Mouse (Mus musculus) gastrocnemius, postnatal 10 days (tissue): ENCODE results near the gene Wdr20rt. TPM values are rescaled to one million over a fixed set of nuclear protein-coding genes. Genes with fewer than 3 reads are reported as not detected.
"Not testable (repeated sequence)": the region's sequence is repeated elsewhere in the genome, so short reads cannot be mapped to it uniquely, and the experiment has no call there.

Experiments
- DNase-seq: peaks from one replicate; pipeline ENCODE4 v3.0.0; 2021; ENCODE audit warnings: mixed read lengths
- long read RNA-seq, 2 experiments: library from polyadenylated mRNA; stranded (forward); transcript quantifications; one replicate each; pipeline ENCODE4 v2.0.0; 2021
- total RNA-seq, 2 experiments: library from RNA; stranded (reverse); gene quantifications; 2 replicates each; pipeline ENCODE4 v1.2.3; 2021

Gene Wdr20rt
- not detected for total RNA-seq
- long read RNA-seq, experiment 1, result 0 reads
- long read RNA-seq, experiment 2, result 0 reads

- no peak for DNase-seq
Measured at GRCm38 (mm10) chr12:65225467-65225945, at the start of gene Wdr20rt. Gene Wdr20rt (plus strand): TSS chr12:65225517.

GRCm38 (mm10) chr12:65187365-65187764 is 38.0 kb upstream of the Wdr20rt start:
- no peak for DNase-seq

GRCm38 (mm10) chr12:65189213-65189612 is 36.1 kb upstream of the Wdr20rt start:
- no peak for DNase-seq

- no peak for DNase-seq
Measured at GRCm38 (mm10) chr12:65194003-65194530, 31.2 kb upstream of the Wdr20rt start.

- DNase-seq, result no peak
Measured at GRCm38 (mm10) chr12:65201812-65202211, 23.5 kb upstream of the Wdr20rt start.

- no peak for DNase-seq
Measured at GRCm38 (mm10) chr12:65206431-65206830, 18.9 kb upstream of the Wdr20rt start.

GRCm38 (mm10) chr12:65216404-65216840 is 8.9 kb upstream of the Wdr20rt start:
- DNase-seq, result no peak

- no peak for DNase-seq
Measured at GRCm38 (mm10) chr12:65228628-65229027, 3.3 kb downstream of the Wdr20rt start.

GRCm38 (mm10) chr12:65229041-65229440 is 3.7 kb downstream of the Wdr20rt start:
- no peak for DNase-seq

- DNase-seq, result not testable (repeated sequence)
Measured at GRCm38 (mm10) chr12:65232801-65233200, 7.5 kb downstream of the Wdr20rt start.

GRCm38 (mm10) chr12:65250116-65250738 is 24.9 kb downstream of the Wdr20rt start:
- DNase-seq, result no peak

- no peak for DNase-seq
Measured at GRCm38 (mm10) chr12:65256887-65257286, 31.6 kb downstream of the Wdr20rt start.

GRCm38 (mm10) chr12:65258212-65259138 is 33.2 kb downstream of the Wdr20rt start:
- DNase-seq, result no peak

- no peak for DNase-seq
Measured at GRCm38 (mm10) chr12:65259139-65260111, 34.1 kb downstream of the Wdr20rt start.

- no peak for DNase-seq
Measured at GRCm38 (mm10) chr12:65268311-65268984, 43.1 kb downstream of the Wdr20rt start.

- no peak for DNase-seq
Measured at GRCm38 (mm10) chr12:65269406-65269805, 44.1 kb downstream of the Wdr20rt start.

GRCm38 (mm10) chr12:65273807-65274206 is 48.5 kb downstream of the Wdr20rt start:
- DNase-seq, result no peak
